Mouse (Mus musculus): ENCODE data around the gene Rps27rt.

DNA sequence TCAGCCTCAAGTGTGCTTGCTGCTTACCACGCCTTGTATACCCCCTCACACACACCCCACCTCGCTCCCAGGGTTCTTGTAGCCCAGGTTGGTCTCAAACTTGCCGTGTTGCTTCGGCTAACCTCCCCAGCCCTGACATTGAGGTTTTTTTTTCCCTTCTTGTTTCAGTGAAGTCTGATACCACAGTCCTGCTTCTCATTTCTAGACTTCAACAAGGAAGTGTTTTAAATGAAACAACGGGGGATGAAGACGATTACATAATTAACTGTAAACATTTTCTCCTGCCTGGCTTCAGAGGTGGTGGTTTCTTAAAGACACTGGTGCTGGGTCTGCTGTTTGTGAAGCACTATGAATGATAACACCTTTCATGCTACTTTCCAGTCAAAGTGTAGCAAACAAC, 21.7 kb downstream of the Rps27rt start:
- no peak for TF ChIP-seq CTCF (conservative IDR thresholded peaks at IDR 0.05; ENCODE audit: low read length)
- no peak for TF ChIP-seq POU5F1 (IDR thresholded peaks at IDR 0.05; ENCODE audit: borderline replicate concordance, low read length)
- TF ChIP-seq NANOG (IDR thresholded peaks at IDR 0.05; ENCODE audit: borderline replicate concordance, low read length): no peak
